9 mouse cellular contexts compared by ENCODE assay signal in the genomic region with DNA sequence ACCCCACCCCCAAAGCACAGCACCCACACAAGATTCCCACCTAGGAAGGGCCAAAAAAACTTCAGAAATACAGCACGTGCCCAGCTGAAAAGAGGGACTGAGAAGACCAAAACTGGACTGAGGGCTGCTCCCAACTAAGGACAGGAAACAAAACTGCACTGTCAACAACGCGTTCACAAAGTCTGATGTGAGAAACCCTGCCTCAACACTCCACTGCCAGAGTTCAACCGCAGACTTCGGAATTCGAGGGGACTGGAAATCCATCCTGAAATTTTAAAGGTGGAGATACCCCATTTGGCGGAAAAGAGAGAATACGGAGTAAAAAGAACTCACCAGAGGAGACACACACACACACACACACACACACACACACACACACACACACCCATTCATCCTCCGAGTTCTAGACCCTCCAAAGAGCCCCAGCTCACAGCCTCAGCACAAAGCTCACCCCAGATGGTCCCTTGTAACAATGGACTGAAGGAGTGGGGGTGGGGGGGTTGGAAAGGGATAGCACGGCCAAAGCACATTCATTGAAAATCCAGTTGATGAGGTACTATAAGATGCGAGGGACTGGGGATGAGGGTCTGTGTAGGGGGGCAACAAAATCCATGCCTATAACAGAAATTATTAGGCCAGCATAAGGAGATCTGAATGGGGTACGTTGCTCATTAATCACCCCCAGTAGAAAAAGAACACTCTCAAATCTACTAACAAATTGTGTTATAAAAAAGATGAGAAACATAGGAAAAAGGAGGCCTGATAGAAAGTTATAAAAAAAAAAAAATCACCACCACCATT. TPM values are rescaled to one million over a fixed set of nuclear protein-coding genes. Genes with fewer than 3 reads are reported as not detected.
A peak's percentile ranks its signal among the peaks of the same experiment; 100 is the strongest.
DNase-seq lines count a peak whose midpoint lies in the region; ATAC-seq and TF ChIP-seq lines count a peak whose summit lies in the region.
"Had no signal": no experiment of that assay in that cellular context is flagged by ENCODE, and none has a peak within 500 bp of the region (broad histone marks: within the 10 kb centered on the region; RNA-seq: fewer than 3 reads in every experiment).

No protein-coding gene starts in this region.

- H3K4me3 ChIP-seq in heart, embryonic 10.5 days, result peak overlapping the region; percentile 99
- H3K4me3 ChIP-seq in hindbrain, postnatal 0 days (ENCODE audit: low read length), result peak overlapping the region; percentile 37
- peak overlapping the region; percentile 54 for H3K4me3 ChIP-seq in midbrain, embryonic 15.5 days

- H3K4me1 ChIP-seq in heart, embryonic 10.5 days, result peaks cover 28% of the 10 kb centered on the region
- peaks cover 5% of the 10 kb centered on the region; the same call in 1 of the 2 replicates for H3K4me1 ChIP-seq in hindbrain, postnatal 0 days (ENCODE audit: insufficient read depth, low read length)
- peaks cover 38% of the 10 kb centered on the region for H3K4me1 ChIP-seq in midbrain, embryonic 15.5 days

- H3K4me2 ChIP-seq in hindbrain, postnatal 0 days (ENCODE audit: low read depth, low read length), result peak overlapping the region; percentile 55
- H3K4me2 ChIP-seq in midbrain, embryonic 15.5 days, result peak overlapping the region; percentile 80

- peak overlapping the region; percentile 98 for H3K27ac ChIP-seq in heart, embryonic 10.5 days
- no peak overlapping the region for H3K27ac ChIP-seq in hindbrain, postnatal 0 days
- H3K27ac ChIP-seq in midbrain, embryonic 15.5 days, result no peak overlapping the region

- H3K9me3 ChIP-seq in heart, embryonic 10.5 days, result no peaks in the 10 kb centered on the region
- no peaks in the 10 kb centered on the region for H3K9me3 ChIP-seq in hindbrain, postnatal 0 days (ENCODE audit: low read length)
- no peaks in the 10 kb centered on the region for H3K9me3 ChIP-seq in midbrain, embryonic 15.5 days

- no peaks in the 10 kb centered on the region for H3K27me3 ChIP-seq in heart, embryonic 10.5 days (ENCODE audit: insufficient read depth, poor library complexity, severe bottlenecking)
- peaks cover 6% of the 10 kb centered on the region; the same call in 1 of the 2 replicates for H3K27me3 ChIP-seq in hindbrain, postnatal 0 days (ENCODE audit: insufficient read depth, low read length)
- no peaks in the 10 kb centered on the region for H3K27me3 ChIP-seq in midbrain, embryonic 15.5 days (replicated peaks)

- TF ChIP-seq CTCF in hindbrain, postnatal 0 days (IDR thresholded peaks at IDR 0.05; ENCODE audit: low read depth), result no peak

- no peak for ATAC-seq in hindbrain, postnatal 0 days
- no peak for ATAC-seq in midbrain, embryonic 15.5 days (replicated peaks)

- no peak for DNase-seq in heart, embryonic 10.5 days (ENCODE audit: low spot score)
- no peak for DNase-seq in heart, adult 18-20 months
- DNase-seq in embryo, embryonic 9.5 days (ENCODE audit: extremely low spot score), result peak; percentile 47
- DNase-seq in hindbrain, postnatal 0 days (ENCODE audit: low spot score), result no peak
- no peak for DNase-seq in right cerebral cortex, postnatal 36 days (ENCODE audit: low spot score in 2 of 2)
- no peak for DNase-seq in gastrocnemius, postnatal 4 days (ENCODE audit: low spot score in 2 of 2)
- no peak for DNase-seq in layer of hippocampus, adult 9-10 months (ENCODE audit: low spot score)

- no peak overlapping the region for H3K9ac ChIP-seq in hindbrain, postnatal 0 days (replicated peaks; ENCODE audit: low read length)
- no peak overlapping the region for H3K9ac ChIP-seq in midbrain, embryonic 15.5 days

- H3K36me3 ChIP-seq in heart, embryonic 10.5 days, result peaks cover 10% of the 10 kb centered on the region; the same call in 1 of the 2 replicates
- no peaks in the 10 kb centered on the region for H3K36me3 ChIP-seq in hindbrain, postnatal 0 days (ENCODE audit: insufficient read depth, low read length)
- H3K36me3 ChIP-seq in midbrain, embryonic 15.5 days (replicated peaks), result no peaks in the 10 kb centered on the region

- 8% methylated on average over 12 of the region's 12 CpGs for WGBS in heart, embryonic 10.5 days
- 13% methylated on average over 12 of the region's 12 CpGs for WGBS in hindbrain, postnatal 0 days
- 2% methylated on average over 12 of the region's 12 CpGs for whole genome bisulfite sequencing in midbrain, embryonic 15.5 days

RNA-seq across cellular contexts. Expression of a gene that starts 2.4 kb away (rescaled TPM):
- polyA plus RNA-seq in heart, embryonic 10.5 days (2016; fragmentation: Nextera tagmentation; extraction: Ambion mirVana), result 88.7 and 107 TPM in 2 replicates
- total RNA-seq in heart, adult 18-20 months (2021), result under 1 TPM; 0.05 to 0.35 TPM
- total RNA-seq in hindbrain, postnatal 0 days (2014; rRNA removed), result 4.1 and 5.3 TPM in 2 replicates
- 2.8 and 3.5 TPM in 2 replicates for polyA plus RNA-seq in hindbrain, postnatal 0 days (2015; fragmentation: Nextera tagmentation; extraction: Ambion mirVana)
- 14.6 and 15.7 TPM in 2 replicates for polyA plus RNA-seq in midbrain, embryonic 15.5 days (2015; fragmentation: Nextera tagmentation; extraction: Ambion mirVana)
- total RNA-seq in gastrocnemius, postnatal 4 days (2021), result 1 to 10 TPM; 6.9 to 7.0 TPM

RNA-seq across cellular contexts. Expression of a gene that starts 21.0 kb away (rescaled TPM):
- not detected in 2 replicates for polyA plus RNA-seq in heart, embryonic 10.5 days (2016; fragmentation: Nextera tagmentation; extraction: Ambion mirVana)
- total RNA-seq in heart, adult 18-20 months (2021), result not detected
- not detected in 2 replicates for total RNA-seq in hindbrain, postnatal 0 days (2014; rRNA removed)
- polyA plus RNA-seq in hindbrain, postnatal 0 days (2015; fragmentation: Nextera tagmentation; extraction: Ambion mirVana), result not detected in 2 replicates
- not detected in 2 replicates for polyA plus RNA-seq in midbrain, embryonic 15.5 days (2015; fragmentation: Nextera tagmentation; extraction: Ambion mirVana)
- total RNA-seq in gastrocnemius, postnatal 4 days (2021), result not detected
- total RNA-seq: granulocyte monocyte progenitor cell, adult 5-6 weeks had no signal

RNA-seq across cellular contexts. Expression of a gene that starts 31.4 kb away (rescaled TPM):
- 88.3 and 102 TPM in 2 replicates for polyA plus RNA-seq in heart, embryonic 10.5 days (2016; fragmentation: Nextera tagmentation; extraction: Ambion mirVana)
- total RNA-seq in heart, adult 18-20 months (2021), result 10 to 100 TPM; 43.6 to 44.9 TPM
- total RNA-seq in hindbrain, postnatal 0 days (2014; rRNA removed), result 18.6 and 21.4 TPM in 2 replicates
- 114 and 115 TPM in 2 replicates for polyA plus RNA-seq in hindbrain, postnatal 0 days (2015; fragmentation: Nextera tagmentation; extraction: Ambion mirVana)
- polyA plus RNA-seq in midbrain, embryonic 15.5 days (2015; fragmentation: Nextera tagmentation; extraction: Ambion mirVana), result 137 TPM in 2 replicates
- 10 to 100 TPM; 38.6 to 41.5 TPM for total RNA-seq in gastrocnemius, postnatal 4 days (2021)

Comparison
In these comparisons a context has a peak if more than half of its experiments do, and no peak if none do; other contexts are left out.
1. H3K4me3 ChIP-seq: peak in every context shown above with its lines; median percentile 99 in heart, embryonic 10.5 days; 54 in midbrain, embryonic 15.5 days; 37 in hindbrain, postnatal 0 days.